Mouse (Mus musculus): ENCODE results near the gene Arhgef6.

GRCm38 (mm10) chrX:57235982-57236381 lies 102.5 kb downstream of the Arhgef6 start:
- TF ChIP-seq POLR2A (IDR thresholded peaks at IDR 0.05; ENCODE audit: insufficient read depth, low read depth, low read length), result no peak
- no peak for TF ChIP-seq CTCF (IDR thresholded peaks at IDR 0.05; ENCODE audit: insufficient read depth, low read depth, low read length)

Data from olfactory bulb, adult 2 months (tissue).